Mouse (Mus musculus): ENCODE data around the gene Shc1.
"Not testable (repeated sequence)": the region's sequence is repeated elsewhere in the genome, so short reads cannot be mapped to it uniquely, and the experiment has no call there.

Gene Shc1

DNA sequence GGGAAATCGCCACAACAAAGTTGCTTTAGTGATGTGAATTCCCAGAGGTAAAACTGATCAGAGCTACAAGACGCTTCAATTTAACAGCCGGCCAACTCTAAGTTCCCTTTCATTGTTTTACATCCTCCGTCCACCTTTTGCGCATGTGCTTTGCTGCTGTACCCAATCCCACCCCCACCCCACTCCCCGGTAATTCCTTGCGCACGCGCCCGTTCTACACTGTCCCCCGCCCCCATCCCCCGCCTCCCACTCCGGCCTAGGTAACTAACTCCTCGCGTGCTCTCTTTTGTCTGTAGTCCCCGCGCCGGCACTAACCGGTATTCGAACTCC lies 438 bp upstream of the Shc1 start:
- DNase-seq (ENCODE audit: low read depth in 2 of 2, low spot score in 2 of 2) = no peak

DNA sequence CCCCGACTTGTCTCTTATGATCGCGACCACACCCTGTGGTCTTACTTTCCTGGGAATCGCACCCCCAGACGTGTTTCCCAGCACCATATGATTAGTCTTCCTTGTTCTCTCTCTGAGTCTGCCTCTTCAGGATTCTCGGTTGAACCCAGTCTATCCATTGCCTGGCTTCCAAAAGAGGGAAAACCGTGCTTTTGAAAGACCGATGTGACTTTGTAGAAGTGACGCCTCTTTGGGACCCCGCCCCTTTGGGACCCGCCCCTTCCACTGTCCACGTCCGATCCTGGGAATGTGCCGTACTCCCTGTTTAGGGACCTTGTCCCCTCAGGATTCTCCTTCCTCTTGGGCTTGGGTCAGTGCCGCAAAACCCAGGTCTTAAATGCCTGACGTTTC lies 613 bp downstream of the Shc1 start:
- no peak for DNase-seq (ENCODE audit: low read depth in 2 of 2, low spot score in 2 of 2)

DNA sequence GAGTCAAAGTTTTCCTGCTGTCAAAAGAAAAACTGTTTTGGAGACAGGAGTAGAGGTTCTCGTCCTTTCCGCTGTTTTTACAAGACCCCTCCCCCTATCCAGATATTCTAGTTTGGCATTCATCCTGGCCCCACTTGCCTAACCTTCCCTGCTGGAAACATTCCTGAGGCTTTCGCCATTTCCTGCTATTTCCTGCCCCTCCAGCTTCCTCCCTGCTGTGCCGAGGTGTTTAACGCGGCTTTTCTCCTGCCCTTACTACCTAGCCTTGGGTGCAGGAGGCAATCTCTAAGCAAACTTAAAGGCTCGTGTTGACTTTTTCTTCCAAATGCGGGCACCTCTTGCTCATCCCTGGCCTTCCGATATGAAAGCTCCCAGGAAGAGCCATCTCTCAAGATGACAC lies 1.3 kb downstream of the Shc1 start:
- no peak for DNase-seq (ENCODE audit: low read depth in 2 of 2, low spot score in 2 of 2)

DNA sequence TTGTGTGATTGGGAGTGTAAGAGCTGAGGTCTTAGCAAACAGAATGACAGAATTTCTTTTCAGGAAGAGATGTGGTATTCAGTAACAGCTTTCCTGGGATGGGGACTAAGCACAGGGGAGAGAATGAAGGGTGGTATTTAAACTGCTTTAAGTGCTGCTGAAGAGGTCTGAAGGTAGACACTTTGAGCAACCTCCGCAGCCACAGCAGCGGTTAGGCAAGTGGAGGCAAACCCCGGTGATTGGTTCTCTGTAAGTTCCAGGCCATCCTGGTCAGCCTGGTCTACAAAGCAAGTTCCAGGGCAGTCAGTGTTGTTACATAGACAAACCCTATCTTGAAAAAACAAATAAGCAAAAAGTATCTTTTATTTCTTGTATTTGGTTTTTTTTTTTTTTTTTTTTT lies 1.7 kb downstream of the Shc1 start:
- no peak for DNase-seq (ENCODE audit: low read depth in 2 of 2, low spot score in 2 of 2)

DNA sequence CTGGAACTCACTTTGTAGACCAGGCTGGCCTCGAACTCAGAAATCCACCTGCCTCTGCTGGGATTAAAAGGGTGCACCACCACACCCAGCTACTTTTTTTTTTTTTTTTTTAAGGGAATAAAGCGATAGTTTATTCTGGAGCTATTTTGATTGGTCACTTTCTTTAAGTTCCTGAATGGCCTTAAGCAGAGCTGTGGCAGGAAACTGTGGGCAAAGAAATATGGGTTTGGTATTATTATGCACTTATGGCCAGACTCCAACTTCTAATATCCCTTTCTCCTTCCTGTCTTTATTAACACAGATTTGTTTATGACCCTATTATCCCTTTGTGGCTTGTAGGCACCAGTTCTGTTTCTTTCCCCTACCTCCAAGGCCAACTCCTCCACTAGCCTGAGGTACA lies 2.2 kb downstream of the Shc1 start:
- no peak for DNase-seq (ENCODE audit: low read depth in 2 of 2, low spot score in 2 of 2)

DNA sequence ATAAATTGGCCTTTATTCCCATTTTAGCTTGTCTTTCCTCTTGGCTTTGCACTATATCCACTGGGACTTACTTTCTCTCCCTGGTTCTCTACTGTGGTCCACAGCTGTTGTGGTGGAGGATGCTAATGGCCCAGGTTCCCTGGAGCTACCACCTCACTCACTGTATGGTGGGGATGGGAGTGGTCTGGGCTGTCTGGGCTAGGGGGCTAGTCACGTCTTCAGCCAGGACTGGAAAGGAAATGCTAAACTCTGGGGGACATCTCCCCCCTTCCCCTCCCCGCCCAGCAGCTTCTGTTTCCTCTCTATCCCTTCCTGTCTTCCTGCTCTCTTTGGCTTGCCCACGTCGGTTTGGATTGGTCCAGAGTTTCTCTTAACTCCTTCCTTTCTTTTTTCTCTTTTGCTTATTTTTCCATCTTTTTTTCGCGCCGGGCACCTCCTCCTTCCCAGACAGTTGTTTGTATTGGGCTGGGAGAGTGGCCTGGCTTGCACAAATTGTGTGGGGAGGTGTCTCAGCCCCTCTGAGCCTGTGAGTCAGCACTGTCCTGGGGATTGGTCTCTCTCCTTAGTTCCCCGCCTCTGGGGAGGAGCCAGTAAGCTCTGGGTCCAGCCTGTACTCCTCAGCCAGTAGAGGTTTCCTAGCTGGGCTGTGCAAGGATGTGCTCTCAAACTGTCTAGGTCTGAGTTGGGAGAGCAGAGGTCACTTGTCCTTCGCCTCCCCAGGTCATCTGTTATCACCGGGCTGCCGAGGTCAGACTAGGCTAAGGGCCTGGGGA lies 2.9 kb downstream of the Shc1 start:
- DNase-seq (ENCODE audit: low read depth in 2 of 2, low spot score in 2 of 2) = no peak

DNA sequence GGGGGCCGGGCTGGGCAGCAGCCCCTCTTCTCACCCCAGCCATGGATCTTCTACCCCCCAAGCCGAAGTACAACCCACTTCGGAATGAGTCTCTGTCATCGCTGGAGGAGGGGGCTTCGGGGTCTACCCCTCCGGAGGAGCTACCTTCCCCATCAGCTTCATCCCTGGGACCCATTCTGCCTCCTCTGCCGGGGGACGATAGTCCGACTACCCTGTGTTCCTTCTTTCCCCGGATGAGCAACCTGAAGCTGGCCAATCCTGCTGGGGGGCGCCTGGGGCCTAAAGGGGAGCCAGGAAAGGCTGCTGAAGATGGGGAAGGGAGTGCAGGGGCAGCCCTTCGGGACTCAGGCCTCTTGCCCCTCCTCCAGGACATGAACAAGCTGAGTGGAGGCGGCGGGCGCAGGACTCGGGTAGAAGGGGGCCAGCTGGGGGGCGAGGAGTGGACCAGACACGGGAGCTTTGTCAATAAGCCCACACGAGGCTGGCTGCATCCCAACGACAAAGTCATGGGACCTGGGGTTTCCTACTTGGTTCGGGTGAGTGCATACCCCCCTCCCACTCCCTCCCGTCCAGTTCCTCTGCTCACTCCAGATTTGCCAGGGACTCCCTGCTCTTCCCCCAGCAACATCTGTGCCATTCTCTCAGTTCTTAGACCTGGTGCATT lies 3.7 kb downstream of the Shc1 start:
- DNase-seq (ENCODE audit: low read depth in 2 of 2, low spot score in 2 of 2) = no peak

DNA sequence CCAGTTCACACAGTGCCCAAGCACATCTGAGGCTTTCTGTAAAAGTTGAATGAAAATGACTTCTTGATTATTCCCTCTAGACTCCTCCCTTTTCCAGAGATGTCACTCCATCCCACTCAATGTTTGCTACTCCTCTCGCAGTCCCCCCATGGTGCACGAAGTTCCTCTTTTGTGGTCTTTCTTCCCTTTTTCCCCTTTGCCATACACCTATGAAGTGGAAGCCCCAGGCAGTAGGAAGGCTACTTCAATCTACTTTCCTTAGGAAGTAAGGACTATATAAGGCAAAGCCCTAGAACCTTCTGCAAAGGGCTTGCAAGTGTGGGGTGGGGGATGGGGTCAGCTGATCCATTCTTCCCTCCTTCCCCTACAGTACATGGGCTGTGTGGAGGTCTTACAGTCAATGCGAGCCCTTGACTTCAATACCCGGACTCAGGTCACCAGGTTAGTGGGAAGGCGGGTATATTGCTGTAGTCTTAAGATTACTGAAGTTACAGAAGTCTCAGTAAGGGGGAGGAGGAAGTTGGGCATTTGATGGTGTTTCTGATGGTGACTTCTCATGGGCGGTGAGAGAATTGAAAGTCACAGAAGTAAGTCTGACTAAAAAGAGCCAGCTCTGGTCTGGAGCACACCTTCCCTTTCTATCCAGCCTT lies 4.4 kb downstream of the Shc1 start:
- DNase-seq (ENCODE audit: low read depth in 2 of 2, low spot score in 2 of 2) = no peak

DNA sequence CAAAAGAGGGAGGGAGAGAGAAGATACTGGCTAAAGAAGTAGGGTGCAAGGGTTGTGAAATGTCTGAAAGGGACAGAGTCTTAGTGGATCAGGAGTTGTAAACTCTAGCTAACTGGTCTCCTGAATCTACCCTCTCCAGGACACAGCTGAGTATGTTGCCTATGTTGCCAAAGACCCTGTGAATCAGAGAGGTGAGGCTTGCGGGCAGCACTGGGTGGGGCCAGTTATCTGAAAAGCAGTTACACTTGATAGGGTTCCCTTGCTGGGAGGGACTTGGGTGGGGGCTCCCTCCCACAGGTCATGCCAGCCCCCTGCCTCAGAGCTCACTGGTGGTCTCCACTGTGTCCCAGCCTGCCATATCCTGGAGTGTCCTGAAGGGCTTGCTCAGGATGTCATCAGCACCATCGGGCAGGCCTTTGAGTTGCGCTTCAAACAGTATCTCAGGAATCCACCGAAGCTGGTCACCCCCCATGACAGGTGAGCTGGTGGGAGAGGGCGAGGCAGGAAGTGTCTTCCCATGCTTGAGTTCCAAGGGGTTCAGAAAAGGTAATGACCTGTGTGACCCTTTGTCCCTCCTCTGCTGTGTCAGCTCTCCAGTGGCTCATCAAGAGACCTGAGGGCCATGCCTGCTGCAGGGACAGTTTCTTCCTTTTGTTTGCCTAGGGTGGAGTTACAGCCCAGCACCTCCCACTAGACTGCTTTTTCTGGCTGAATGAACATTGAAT lies 6.3 kb downstream of the Shc1 start:
- DNase-seq (ENCODE audit: low read depth in 2 of 2, low spot score in 2 of 2) = no peak

DNA sequence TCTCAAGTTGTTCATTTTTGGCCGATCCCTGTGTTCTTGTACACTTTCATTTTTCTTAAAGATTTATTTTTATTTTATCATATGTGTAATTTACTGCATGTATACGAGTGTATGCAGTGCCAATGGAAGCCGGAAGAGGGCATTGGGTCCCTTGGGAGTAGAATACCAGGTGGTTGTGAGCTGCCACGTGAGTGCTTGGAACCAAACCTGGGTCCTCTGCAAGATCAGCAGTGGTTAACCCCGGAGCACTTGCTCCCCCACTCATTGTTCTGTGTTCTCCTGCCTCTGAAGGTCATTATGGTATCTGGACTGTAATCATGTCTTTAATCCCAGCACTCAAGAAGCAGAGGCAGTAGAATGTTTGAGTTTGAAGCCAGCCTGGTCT lies 6.9 kb downstream of the Shc1 start:
- DNase-seq (ENCODE audit: low read depth in 2 of 2, low spot score in 2 of 2) = no peak

DNA sequence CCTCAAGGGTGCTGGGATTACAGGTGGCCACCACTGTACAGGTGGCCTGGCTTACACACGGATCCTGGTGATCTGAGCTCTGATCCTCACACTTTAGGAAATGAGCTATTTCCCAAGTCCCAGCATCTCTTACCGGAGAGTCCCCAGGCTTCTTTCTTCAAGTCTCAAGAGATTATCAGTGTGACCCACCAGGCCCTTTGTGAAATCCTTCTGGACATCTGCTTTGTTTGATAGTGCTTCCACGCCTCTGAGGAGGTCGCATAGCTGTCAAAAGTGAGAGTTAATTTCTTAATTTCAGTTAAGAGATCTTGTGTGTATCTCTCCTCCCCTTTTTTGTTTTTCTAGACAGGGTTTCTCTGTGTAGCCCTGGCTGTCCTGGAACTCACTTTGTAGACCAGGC lies 7.6 kb downstream of the Shc1 start:
- no peak for DNase-seq (ENCODE audit: low read depth in 2 of 2, low spot score in 2 of 2)

DNA sequence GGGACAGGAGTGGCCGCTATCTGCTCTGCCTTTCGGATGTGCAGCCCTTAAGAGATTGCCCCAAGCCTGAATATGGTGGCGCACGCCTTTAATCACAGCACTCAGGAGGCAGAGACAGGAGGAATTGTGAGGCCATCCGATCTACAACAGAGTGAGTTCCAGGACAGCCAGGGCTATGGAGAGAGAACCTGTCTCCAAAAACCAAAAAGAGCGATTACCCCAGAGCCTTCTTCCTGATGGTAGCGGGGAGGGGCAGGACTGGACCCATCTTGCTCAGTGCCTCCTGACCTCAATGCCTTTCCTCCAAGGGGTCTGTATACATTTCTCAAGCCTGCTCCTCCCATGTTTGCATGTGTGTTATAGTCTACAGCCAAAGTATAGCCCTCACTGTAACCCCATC lies 10.8 kb downstream of the Shc1 start:
- DNase-seq (ENCODE audit: low read depth in 2 of 2, low spot score in 2 of 2) = not testable (repeated sequence)

DNA sequence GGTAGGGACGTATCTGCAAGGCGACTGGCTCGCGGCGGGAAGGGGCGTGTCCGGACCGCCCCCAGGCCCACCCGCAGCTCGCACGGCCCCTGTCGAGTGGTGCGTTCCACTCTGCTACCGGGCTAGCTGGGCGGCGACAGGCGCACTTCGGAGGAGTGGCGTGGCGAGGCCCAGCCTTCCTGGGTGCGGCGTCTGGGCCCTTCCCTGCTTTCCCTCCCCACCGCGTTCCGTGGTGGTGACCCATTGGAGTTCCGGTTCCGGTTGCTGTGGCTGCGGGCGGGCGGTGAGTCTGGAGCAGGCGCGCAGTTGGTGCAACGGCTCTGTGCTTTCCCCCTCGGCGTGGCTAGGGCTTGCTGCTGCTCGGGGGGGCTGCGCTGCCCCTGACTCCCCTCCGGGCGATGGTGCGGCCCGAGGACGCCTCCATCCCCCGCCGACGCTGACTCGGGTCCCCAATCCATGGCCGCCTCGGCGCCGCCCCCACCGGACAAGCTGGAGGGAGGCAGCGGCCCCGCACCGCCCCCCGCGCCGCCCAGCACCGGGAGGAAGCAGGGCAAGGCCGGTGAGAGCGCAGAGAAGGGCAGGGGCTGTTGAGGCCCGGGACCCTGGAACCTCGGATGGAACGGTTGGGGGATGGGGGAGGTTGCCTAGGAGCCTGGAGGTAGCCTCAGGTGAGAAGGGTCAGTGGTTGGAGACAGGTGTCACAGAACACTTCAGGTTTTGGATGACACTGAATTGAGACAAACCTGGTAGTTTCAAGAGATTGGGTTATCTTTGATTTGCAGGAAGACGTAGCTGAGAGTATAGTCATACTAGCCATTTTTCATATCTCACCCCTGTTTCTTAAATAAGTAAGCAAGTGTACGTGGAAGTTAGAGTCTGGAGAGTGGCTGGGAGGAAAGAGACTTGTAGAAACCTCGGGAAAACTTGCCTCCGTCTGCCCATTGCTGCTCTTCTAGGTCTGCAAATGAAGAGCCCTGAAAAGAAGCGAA lies 12.2 kb downstream of the Shc1 start, which contains the start of gene Pygo2:
Gene Pygo2 (plus strand): TSS at position 44 of the 989 bp plus-strand sequence.
- peak; percentile 89 for DNase-seq (ENCODE audit: low read depth in 2 of 2, low spot score in 2 of 2)

DNA sequence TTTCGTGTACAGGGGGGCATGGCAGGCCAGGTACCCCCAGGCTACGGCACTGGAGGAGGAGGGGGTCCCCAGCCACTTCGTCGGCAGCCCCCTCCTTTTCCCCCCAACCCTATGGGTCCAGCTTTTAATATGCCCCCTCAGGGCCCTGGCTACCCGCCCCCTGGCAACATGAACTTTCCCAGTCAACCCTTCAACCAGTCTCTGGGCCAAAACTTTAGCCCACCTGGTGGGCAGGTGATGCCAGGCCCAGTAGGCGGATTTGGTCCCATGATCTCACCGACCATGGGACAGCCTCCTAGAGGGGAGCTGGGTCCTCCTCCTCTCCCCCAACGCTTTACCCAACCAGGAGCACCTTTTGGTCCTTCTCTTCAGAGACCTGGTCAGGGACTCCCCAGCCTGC lies 14.4 kb downstream of the Shc1 start:
- no peak for DNase-seq (ENCODE audit: low read depth in 2 of 2, low spot score in 2 of 2)

DNA sequence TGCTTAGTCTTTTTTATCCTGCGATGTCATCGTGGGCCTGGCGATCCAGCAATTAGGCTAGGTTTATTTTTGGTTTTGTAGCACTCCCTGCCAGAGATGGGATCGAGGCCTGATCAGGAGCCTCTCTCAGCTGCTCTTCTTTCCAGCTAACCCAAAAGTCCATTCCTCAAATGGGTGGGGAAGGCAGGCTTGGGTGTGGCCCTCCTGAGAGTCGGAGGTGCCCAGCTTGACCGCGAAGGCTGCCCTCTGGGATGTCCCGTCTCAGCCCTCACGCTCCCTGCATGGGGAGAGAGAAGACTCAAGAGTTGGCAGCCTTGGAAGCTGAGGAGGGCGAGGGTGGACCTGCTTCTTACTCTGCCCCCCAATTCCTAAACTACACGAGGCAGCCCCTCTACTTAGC lies 16.3 kb downstream of the Shc1 start:
- no peak for DNase-seq (ENCODE audit: low read depth in 2 of 2, low spot score in 2 of 2)

DNA sequence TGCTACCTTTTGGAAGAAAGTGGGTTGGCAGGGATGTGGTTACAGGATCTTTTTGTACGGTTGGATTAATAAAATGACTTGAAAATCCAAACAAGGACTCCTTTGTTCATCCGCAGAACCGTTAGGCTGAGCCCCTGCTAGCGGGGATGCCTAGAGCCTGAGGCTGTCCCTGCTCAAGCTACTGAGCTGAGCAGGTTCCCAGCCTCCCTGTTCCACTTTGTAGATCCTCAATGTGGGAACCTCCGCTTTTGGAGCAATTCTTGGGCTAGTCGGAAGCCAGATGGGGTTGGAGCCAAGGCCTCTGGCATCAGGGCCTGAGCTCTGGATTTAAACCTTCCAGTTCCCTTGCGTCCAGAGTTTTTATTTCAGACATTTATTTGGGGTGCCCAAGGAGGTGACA lies 16.8 kb downstream of the Shc1 start:
- no peak for DNase-seq (ENCODE audit: low read depth in 2 of 2, low spot score in 2 of 2)

DNA sequence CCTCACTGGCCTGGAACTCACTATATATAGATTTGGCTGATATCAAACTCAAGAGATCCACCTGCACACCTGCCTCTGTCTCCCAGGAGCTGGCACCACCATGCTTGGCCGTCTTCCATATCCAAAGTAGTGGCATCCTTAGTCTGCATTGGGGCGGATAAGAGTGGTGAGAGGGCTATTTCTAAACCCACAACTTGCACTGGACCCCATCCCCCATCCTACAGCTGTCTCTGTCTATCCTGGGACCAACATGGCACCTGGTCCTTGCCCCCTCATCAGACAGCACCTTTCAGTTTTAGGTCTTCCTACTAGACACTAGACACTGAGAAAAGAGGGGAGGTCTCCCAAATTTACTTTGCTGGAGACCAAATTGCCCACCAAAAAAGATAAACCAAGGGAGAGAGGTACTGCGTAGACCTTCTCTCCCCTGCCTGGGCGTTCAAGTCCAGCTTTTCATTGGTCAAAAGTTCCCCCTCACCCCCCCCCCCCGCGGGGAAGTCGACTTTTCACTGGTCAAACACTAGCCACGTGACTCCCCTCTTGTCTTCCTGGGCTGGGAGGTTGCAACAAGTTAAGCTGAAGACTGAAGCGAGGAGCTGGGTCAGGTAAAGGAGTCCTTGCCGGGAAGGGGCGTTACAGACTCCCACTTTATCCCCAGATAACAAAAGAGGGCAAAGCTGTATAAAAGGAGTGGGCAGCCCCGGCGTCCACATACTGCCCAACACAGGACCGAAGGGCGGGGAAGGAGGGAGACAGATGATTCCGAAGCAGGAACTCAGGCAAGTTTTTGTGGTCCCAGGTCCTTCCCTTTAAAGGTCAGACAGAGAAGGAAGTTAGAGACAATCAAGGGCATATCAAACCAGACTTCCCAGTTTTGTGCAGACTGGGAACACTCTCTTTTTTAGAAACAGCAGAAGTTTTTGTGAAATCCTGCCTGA lies 18.2 kb downstream of the Shc1 start, which contains the start of gene Pbxip1:
Gene Pbxip1 (plus strand): TSS at position 531 of the 938 bp plus-strand sequence.
- DNase-seq (ENCODE audit: low read depth in 2 of 2, low spot score in 2 of 2) = peak; percentile 28 to 54

DNA sequence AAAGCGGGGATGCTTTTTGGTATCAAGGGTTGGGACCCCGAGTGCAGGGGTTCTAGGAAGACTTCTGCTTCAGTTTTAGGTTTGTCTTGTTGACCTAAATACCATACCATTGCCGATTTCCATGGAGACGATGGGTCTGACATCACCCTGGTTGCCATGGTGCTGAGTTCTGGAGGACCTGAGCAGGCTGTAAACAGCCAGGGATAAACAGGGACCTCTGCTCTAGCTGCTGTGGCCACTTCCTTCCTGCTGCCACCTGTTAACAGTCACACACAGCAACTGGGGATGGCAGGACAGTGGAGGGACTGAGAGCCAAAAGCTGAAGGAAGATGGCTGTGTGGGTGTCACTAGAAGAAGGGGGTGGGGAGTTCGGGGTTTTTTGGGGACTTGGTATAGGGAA lies 19.0 kb downstream of the Shc1 start:
- DNase-seq (ENCODE audit: low read depth in 2 of 2, low spot score in 2 of 2) = peak; percentile 41 to 45

DNA sequence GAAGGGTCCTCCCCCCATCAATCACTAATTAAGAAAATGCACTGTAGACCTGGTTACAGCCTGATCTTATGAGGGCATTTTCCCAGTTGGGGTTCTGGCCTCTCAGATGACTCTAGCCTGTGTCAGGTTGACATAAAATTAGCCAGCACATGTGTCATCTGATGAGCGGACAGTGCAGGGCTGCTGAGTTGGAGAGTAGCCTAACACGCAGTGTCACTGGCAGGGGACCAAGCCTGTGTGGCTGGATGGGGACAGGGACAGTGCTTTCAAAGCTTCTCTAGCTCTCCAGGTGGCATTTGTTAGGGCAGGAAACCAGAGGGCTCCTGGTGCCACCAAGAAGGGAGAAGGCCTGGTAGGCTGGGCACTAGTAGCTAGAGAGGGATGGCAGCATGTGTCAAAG lies 22.4 kb downstream of the Shc1 start:
- DNase-seq (ENCODE audit: low read depth in 2 of 2, low spot score in 2 of 2) = no peak
